Mouse (Mus musculus): ENCODE data around the gene Ncln. TPM values are rescaled to one million over a fixed set of nuclear protein-coding genes. Genes with fewer than 3 reads are reported as not detected.

The Ncln gene
- polyA plus RNA-seq, 1 experiment from 2014 or later = 46.9 TPM

GRCm38 (mm10) chr10:81458267-81458666 is 37.9 kb downstream of the Ncln start:
- Histone ChIP-seq H3K27me3 (ENCODE audit: control insufficient read depth, insufficient read depth, low read length) (peaks cover 68% of the 10 kb centered on the region), H3K4me1 (replicated peaks; ENCODE audit: control insufficient read depth, insufficient read depth, low read length) (no peaks in the 10 kb centered on the region), H3K9me3 (ENCODE audit: control insufficient read depth, low read length) (no peaks in the 10 kb centered on the region), H3K4me3 (ENCODE audit: low read depth, low read length) (no peak overlapping the region), H3K36me3 (ENCODE audit: control insufficient read depth, insufficient read depth, low read length) (no peaks in the 10 kb centered on the region), H3K9ac (ENCODE audit: low read depth, low read length) (no peak overlapping the region), H3K4me2 (replicated peaks; ENCODE audit: low read depth, low read length) (no peak overlapping the region), H3K27ac (ENCODE audit: low read depth, low read length) (no peak overlapping the region)
- 79% methylated on average over 6 of the region's 6 CpGs for WGBS
- no peak for ATAC-seq (ENCODE audit: low FRiP score)
- DNase-seq (ENCODE audit: low spot score) = no peak

- H3K4me3 ChIP-seq (ENCODE audit: low read depth, low read length) = no peak overlapping the region
- ATAC-seq (ENCODE audit: low FRiP score) (no peak), DNase-seq (ENCODE audit: low spot score) (no peak)
- no peak overlapping the region for H3K4me2 ChIP-seq (replicated peaks; ENCODE audit: low read depth, low read length)
- H3K4me1 ChIP-seq (replicated peaks; ENCODE audit: control insufficient read depth, insufficient read depth, low read length) = no peaks in the 10 kb centered on the region
- peaks cover 69% of the 10 kb centered on the region for H3K27me3 ChIP-seq (ENCODE audit: control insufficient read depth, insufficient read depth, low read length)
- H3K27ac ChIP-seq (ENCODE audit: low read depth, low read length) = no peak overlapping the region
- WGBS = 88% methylated on average over 8 of the region's 8 CpGs
- H3K36me3 ChIP-seq (ENCODE audit: control insufficient read depth, insufficient read depth, low read length) = no peaks in the 10 kb centered on the region
- no peaks in the 10 kb centered on the region for H3K9me3 ChIP-seq (ENCODE audit: control insufficient read depth, low read length)
- H3K9ac ChIP-seq (ENCODE audit: low read depth, low read length) = no peak overlapping the region
Observed at GRCm38 (mm10) chr10:81457624-81458023, 38.6 kb downstream of the Ncln start.

DNA sequence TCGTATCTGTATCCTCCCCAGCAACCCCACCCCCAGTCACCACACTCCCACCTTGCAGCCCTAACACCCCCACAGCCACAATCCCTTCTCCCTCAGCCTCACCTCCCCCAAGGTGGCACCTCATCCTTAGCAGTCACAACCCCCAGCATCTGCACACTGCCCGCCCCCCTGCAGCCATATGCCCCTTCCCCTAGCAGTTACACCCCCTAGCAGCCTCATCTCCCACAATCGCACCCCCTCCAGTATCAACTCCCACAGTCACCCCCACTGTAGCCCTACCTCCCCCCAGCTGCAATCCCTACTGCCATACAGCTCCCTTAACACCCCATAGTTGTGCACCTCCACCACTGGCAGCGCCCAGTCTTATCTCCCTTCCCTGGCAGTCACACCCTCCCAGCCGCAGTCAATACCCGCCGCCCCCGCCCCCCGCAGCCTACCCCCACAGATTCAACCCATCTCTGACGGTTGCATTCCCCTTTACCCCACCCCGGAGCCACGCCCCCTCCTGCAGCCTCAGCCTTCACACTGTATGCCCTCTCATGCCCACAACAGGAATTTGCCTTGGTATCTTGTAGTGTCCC is 39.1 kb downstream of the Ncln start:
- Histone ChIP-seq H3K36me3 (ENCODE audit: control insufficient read depth, insufficient read depth, low read length) (no peaks in the 10 kb centered on the region), H3K4me1 (replicated peaks; ENCODE audit: control insufficient read depth, insufficient read depth, low read length) (0 out of 2 replicates have a peak, but pooled peaks cover 2% of the 10 kb centered on the region), H3K9me3 (ENCODE audit: control insufficient read depth, low read length) (no peaks in the 10 kb centered on the region), H3K4me3 (ENCODE audit: low read depth, low read length) (no peak overlapping the region), H3K27ac (ENCODE audit: low read depth, low read length) (no peak overlapping the region), H3K4me2 (replicated peaks; ENCODE audit: low read depth, low read length) (no peak overlapping the region), H3K27me3 (ENCODE audit: control insufficient read depth, insufficient read depth, low read length) (peaks cover 69% of the 10 kb centered on the region), H3K9ac (ENCODE audit: low read depth, low read length) (no peak overlapping the region)
- DNase-seq (ENCODE audit: low spot score) (no peak), ATAC-seq (ENCODE audit: low FRiP score) (no peak)
- 51% methylated on average over 12 of the region's 12 CpGs for WGBS

- H3K9ac ChIP-seq (ENCODE audit: low read depth, low read length) = no peak within 1 kb of the TSS
- H3K27me3 ChIP-seq (ENCODE audit: control insufficient read depth, insufficient read depth, low read length) = peaks cover 67% of the 10 kb centered on the region
- H3K27ac ChIP-seq (ENCODE audit: low read depth, low read length) = no peak within 1 kb of the TSS
- DNase-seq (ENCODE audit: low spot score) = no peak
- no peak within 1 kb of the TSS for H3K4me2 ChIP-seq (replicated peaks; ENCODE audit: low read depth, low read length)
- no peak within 1 kb of the TSS for H3K4me3 ChIP-seq (ENCODE audit: low read depth, low read length)
- no peaks in the 10 kb centered on the region for H3K9me3 ChIP-seq (ENCODE audit: control insufficient read depth, low read length)
- no peak for ATAC-seq (ENCODE audit: low FRiP score)
- no peaks in the 10 kb centered on the region for H3K36me3 ChIP-seq (ENCODE audit: control insufficient read depth, insufficient read depth, low read length)
- WGBS = 64% methylated on average over 28 of the region's 28 CpGs
- 0 out of 2 replicates have a peak, but pooled peaks cover 2% of the 10 kb centered on the region for H3K4me1 ChIP-seq (replicated peaks; ENCODE audit: control insufficient read depth, insufficient read depth, low read length)
Observed at GRCm38 (mm10) chr10:81455181-81455895, 40.9 kb downstream of the Ncln start, which contains the start of gene Nfic. TSS of gene Nfic (minus strand) at chr10:81455635.

- Histone ChIP-seq H3K4me3 (ENCODE audit: low read depth, low read length) (no peak overlapping the region), H3K27me3 (ENCODE audit: control insufficient read depth, insufficient read depth, low read length) (peaks cover 58% of the 10 kb centered on the region), H3K4me1 (replicated peaks; ENCODE audit: control insufficient read depth, insufficient read depth, low read length) (0 out of 2 replicates have a peak, but pooled peaks cover 2% of the 10 kb centered on the region), H3K36me3 (ENCODE audit: control insufficient read depth, insufficient read depth, low read length) (no peaks in the 10 kb centered on the region), H3K27ac (ENCODE audit: low read depth, low read length) (no peak overlapping the region), H3K4me2 (replicated peaks; ENCODE audit: low read depth, low read length) (no peak overlapping the region), H3K9me3 (ENCODE audit: control insufficient read depth, low read length) (no peaks in the 10 kb centered on the region), H3K9ac (ENCODE audit: low read depth, low read length) (no peak overlapping the region)
- no peak for ATAC-seq (ENCODE audit: low FRiP score)
- no peak for DNase-seq (ENCODE audit: low spot score)
- WGBS = 79% methylated on average over 2 of the region's 2 CpGs
Observed at GRCm38 (mm10) chr10:81454106-81454505, 42.1 kb downstream of the Ncln start.

GRCm38 (mm10) chr10:81452947-81453288 is 43.3 kb downstream of the Ncln start:
- H3K4me2 ChIP-seq (replicated peaks; ENCODE audit: low read depth, low read length) = no peak overlapping the region
- 0 out of 2 replicates have a peak, but pooled peaks cover 2% of the 10 kb centered on the region for H3K4me1 ChIP-seq (replicated peaks; ENCODE audit: control insufficient read depth, insufficient read depth, low read length)
- no peak for ATAC-seq (ENCODE audit: low FRiP score)
- 2% methylated on average over 14 of the region's 14 CpGs for WGBS
- peaks cover 57% of the 10 kb centered on the region for H3K27me3 ChIP-seq (ENCODE audit: control insufficient read depth, insufficient read depth, low read length)
- H3K9ac ChIP-seq (ENCODE audit: low read depth, low read length) = no peak overlapping the region
- H3K36me3 ChIP-seq (ENCODE audit: control insufficient read depth, insufficient read depth, low read length) = no peaks in the 10 kb centered on the region
- no peaks in the 10 kb centered on the region for H3K9me3 ChIP-seq (ENCODE audit: control insufficient read depth, low read length)
- DNase-seq (ENCODE audit: low spot score) = no peak
- no peak overlapping the region for H3K27ac ChIP-seq (ENCODE audit: low read depth, low read length)
- no peak overlapping the region for H3K4me3 ChIP-seq (ENCODE audit: low read depth, low read length)

DNA sequence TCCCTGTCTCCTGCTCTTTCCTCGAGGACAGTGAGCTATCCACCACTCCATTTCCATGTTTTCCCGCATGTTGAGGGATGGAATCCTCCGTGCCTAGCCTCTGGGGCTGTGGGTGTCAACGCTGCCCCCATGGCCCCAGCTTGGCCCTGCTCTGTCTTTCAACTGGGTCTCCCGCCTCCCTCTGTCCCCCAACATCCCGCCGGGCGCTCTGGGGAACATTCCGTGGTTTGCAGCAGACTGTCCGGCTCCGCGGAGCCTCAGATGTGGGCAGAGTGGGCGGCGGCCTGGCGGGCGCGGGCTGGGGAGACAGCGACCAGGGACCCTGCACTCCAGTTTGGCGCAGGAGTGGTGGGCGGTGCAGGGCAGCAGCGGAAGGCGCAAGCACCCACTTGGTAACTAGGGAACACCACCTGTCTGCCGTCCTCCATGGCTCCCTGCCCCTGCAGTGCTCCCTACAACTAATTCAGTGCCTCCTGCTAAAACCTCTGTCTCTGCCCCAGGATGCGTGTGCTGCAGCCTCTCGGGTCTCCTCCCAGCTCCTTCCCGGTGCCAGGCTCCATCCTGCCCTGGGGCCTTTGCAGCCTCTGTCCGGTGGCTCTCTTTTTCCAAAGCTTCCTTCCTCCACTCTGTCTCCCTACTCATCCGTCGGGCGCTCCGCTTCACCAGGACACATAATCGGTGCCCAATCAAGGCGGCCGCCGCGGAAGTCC is 43.8 kb downstream of the Ncln start:
- peaks cover 54% of the 10 kb centered on the region for H3K27me3 ChIP-seq (ENCODE audit: control insufficient read depth, insufficient read depth, low read length)
- H3K36me3 ChIP-seq (ENCODE audit: control insufficient read depth, insufficient read depth, low read length) = no peaks in the 10 kb centered on the region
- H3K9me3 ChIP-seq (ENCODE audit: control insufficient read depth, low read length) = no peaks in the 10 kb centered on the region
- ATAC-seq (ENCODE audit: low FRiP score) (no peak), DNase-seq (ENCODE audit: low spot score) (no peak)
- H3K4me3 ChIP-seq (ENCODE audit: low read depth, low read length) = peak overlapping the region; percentile 10; the same call in 1 of the 2 replicates
- no peak overlapping the region for H3K9ac ChIP-seq (ENCODE audit: low read depth, low read length)
- 13% methylated on average over 36 of the region's 36 CpGs for WGBS
- 0 out of 2 replicates have a peak, but pooled peaks cover 2% of the 10 kb centered on the region for H3K4me1 ChIP-seq (replicated peaks; ENCODE audit: control insufficient read depth, insufficient read depth, low read length)
- H3K4me2 ChIP-seq (replicated peaks; ENCODE audit: low read depth, low read length) = no peak overlapping the region
- no peak overlapping the region for H3K27ac ChIP-seq (ENCODE audit: low read depth, low read length)

GRCm38 (mm10) chr10:81451365-81451745 is 44.8 kb downstream of the Ncln start:
- Histone ChIP-seq H3K27ac (ENCODE audit: low read depth, low read length) (no peak overlapping the region), H3K4me2 (replicated peaks; ENCODE audit: low read depth, low read length) (no peak overlapping the region), H3K36me3 (ENCODE audit: control insufficient read depth, insufficient read depth, low read length) (no peaks in the 10 kb centered on the region), H3K27me3 (ENCODE audit: control insufficient read depth, insufficient read depth, low read length) (peaks cover 52% of the 10 kb centered on the region), H3K4me1 (replicated peaks; ENCODE audit: control insufficient read depth, insufficient read depth, low read length) (0 out of 2 replicates have a peak, but pooled peaks cover 2% of the 10 kb centered on the region), H3K9me3 (ENCODE audit: control insufficient read depth, low read length) (no peaks in the 10 kb centered on the region), H3K9ac (ENCODE audit: low read depth, low read length) (no peak overlapping the region), H3K4me3 (ENCODE audit: low read depth, low read length) (no peak overlapping the region)
- no peak for DNase-seq (ENCODE audit: low spot score)
- ATAC-seq (ENCODE audit: low FRiP score) = no peak
- WGBS = 65% methylated on average over 6 of the region's 6 CpGs
